Mouse (Mus musculus) forelimb bud, embryonic 11.5 days (tissue): Measurements from ENCODE around the gene Sgsm2.
A peak's percentile ranks its signal among the peaks of the same experiment; 100 is the strongest.

Source experiments
- DNase-seq: peaks from one replicate; pipeline ENCODE4 v3.0.0-alpha.2; 2012; ENCODE audit warnings: low read depth, low spot score

Gene Sgsm2

DNA sequence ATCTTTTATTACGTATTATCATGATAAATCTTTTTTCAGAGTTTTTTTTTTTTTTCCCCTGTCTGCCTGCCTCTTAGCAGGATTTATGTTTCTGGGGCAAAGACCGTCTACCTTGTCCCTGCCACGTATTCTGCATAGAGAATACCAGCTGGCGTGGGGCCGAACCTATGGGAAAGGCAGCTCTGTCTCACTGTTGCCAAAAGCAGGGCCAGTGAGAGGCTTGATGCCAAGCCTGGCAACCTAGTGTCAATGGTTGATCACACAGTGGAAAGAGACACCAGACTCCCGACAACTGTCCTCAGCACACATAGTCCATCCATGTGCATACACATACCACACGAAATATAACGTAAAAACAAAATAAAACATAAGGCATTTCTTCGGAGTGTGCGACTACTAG is 13.8 kb downstream of the Sgsm2 start:
- no peak for DNase-seq

DNA sequence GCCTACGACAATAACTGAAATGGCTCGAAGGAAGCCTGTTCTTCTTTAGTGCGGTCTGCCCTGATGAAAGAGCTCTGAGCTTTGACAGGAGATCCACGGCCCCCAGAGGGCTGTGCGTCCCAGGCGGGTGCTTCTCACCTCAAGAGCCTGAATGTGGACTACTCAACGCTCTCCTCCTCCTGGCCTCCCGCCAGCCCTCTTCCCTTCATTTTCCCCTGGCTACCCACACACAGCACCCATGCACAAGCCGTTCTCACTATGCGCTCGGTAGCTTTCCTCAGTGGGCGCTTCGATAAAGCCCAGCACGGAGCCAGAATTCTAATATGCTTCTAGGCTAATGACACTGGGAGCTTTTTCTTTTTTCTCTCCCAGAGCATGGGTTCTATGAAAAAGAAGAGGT is 14.9 kb downstream of the Sgsm2 start:
- no peak for DNase-seq

DNA sequence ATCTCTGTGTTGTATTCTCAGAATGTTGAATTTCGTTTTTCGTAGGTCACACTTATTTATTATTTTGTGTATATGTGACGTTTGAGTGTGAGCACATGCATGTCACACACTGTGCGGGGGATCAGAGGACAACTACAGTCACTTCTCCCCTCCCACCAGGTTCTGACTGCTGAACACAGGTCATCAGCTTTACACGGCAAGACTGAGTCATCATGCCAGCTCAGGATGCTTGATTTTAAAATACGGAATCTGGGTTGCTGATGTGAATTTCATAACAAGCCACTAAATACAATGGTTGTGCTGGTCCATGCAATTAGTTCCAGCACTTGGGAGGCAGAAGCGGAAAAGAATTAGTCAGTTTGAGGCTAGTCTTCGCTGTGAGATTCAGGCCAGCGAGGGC is 15.9 kb downstream of the Sgsm2 start:
- DNase-seq, result no peak

DNA sequence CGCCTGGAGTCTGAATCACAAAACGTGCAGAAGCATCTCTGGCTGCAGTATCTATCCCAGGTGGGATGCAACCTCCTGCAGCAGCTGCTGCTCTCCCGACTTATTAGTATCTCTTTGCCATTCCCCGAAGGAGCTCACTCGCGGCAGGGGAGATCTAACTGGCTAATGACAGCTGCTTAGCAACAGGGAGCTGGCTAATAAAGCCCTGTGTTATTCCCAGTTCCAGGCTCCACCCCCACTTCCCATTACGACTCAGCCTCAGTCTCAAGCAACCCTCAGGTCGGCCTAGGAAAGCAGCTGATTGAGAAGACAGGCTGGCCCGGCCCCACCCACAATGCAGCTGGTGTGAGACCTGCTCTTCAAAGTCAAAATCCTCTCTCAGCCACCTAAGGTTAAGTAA is 20.1 kb downstream of the Sgsm2 start:
- peak; percentile 64 for DNase-seq

DNA sequence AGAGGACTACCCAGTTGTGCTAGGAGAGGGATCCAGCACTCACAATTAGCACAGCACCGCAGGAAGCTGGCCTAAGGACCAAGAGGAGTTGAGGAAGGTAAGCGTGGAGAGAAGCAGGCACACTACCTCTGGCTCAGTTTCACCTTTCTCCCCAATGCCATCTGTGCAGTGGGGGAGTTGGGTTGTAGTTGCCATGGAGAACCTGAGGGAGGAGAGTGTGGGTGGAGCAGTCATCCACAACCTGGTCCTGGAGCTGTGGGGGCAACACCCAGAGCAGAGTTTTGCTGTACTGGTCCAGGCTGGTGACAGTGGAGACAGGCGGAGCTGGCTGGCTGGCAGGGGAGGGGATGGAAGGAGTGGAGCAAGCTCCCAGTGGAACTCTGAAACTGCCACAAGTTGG is 22.2 kb downstream of the Sgsm2 start:
- no peak for DNase-seq

DNA sequence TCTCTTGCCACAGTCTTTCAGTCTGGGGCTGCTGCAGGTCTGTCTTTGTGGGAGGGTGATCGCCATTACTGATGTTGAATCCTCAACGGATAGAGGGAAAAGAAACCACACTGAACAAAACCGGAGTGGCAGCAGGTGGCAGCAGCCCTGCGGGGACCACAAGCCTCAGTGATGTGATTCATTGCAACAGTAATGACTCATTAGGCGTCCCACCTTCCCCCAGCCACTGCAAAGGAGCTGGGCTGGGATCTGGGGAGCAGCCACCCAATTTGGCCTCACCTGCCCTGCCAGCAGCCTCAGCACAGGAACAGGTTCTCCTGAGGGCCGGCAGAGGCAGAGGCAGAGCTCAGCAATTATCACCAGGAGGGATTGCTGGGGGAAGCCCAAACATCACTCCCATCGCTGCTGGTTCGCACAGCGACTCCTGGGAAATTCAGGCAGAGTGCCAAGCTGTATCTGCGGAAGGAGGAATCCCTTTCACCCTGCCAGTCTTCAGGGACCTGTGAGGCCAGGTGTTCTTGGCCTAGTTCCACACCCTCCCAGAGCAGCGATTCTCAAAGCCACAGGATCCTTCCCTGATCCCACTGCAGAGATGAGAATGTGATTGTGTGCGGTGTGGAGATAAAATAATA is 25.8 kb downstream of the Sgsm2 start:
- no peak for DNase-seq

DNA sequence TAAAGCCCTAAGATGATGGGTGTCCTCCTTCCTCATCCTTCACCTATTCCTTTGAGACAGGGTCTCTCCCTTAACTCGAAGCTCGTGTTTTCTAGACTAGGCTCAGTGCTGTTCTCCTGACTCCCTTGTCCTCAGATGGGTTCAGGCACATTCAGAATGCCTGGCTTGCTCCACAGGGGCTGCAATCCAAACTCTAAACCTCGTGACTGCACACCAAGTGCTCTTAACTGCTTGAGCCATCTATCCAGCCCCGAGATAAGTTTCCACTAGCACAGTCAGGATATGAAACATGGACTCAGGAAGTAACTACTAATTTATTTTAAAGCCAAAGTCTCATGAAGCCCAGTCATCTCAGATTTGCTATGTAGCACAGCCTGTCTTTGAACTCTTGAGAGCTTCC is 26.3 kb downstream of the Sgsm2 start:
- no peak for DNase-seq

DNA sequence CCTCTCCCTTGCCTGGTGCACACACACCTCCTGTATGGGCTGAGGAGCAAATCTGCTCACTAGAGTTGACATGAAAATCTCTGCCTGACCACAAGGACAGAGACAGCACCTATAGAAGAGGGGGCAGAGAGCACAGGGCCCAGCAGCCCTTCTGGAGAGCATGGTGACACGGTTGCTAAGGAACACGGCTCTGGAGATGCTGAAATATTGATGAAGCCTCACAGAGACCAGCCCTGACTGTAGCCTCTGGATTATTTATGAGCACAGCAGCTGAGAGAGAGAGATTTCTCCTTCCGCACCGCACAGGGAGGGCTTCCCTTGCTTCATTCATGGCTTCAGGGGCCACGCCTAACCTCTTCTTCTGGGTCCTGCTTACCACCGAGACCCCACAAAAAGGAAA is 27.3 kb downstream of the Sgsm2 start:
- no peak for DNase-seq

DNA sequence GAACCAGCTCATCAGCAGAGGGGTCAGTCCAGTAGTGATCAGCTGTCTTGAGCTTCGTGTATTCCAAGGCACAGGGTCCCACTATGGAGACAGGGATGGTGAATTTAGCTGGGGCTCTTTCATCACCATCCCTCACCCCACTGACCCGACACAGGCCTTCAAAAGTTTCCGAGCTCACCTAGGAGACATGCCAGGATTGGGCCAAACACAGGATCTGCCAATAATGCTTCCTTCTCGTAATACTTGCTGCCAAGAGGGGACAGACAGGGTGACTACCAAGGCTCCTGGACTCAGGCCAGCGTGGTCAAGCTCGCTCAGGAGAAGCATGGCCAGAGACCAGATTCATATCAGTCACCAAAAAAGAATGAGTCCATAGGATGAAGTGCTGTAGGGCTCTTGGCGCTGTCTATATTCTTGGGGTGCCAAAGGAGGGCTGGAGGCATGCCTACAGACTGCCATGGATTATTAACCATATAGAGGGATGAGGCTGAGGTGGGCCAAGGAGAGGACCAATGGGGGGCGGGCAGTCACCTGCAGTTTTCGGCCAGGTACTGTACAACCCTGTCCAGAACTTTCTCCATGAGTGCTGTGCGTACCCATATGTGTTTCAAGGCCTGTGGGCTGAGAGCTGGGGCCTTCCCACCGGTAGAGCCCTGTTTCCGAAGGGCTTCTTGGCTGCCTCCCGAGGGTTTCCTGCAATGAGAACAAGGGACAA is 28.7 kb downstream of the Sgsm2 start:
- no peak for DNase-seq

DNA sequence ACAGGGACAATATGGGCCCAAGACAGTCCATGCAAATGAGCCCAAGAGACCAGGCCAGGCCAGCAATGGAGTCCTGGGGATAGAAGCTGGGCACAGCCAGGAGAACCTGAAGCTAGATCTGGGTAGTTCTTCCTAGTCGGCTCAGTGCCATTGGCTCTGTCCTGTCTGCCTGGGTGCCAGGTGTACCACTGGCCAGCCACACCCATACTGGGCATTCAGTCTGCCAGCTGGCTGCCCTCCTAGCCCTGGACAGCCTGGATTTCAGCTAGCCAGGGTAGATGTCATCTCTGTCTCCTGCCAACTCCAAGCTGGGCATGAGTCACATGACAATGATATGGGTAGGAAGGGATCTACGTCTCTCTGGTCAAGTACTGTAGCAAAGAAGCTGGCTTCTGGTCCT is 29.7 kb downstream of the Sgsm2 start:
- DNase-seq, result no peak

DNA sequence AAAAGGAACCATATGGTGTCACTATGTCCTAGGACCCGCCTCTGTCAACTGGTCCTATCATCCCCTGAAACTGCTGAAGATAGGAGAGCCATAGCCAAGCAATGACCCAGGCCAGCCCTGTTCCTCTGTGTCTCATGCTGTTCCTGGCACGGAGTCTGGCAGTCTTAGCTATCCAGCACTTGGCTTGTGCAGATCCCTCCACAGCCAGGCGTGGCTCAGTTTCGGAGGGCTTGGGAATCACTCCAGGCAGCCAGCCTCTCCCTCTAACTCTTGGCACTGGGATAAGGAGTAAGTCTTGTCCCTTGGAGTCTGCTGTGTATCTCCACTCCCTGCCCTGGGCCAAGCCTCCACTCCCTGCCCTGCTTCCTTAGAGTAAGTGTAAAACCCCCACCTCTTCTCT is 30.2 kb downstream of the Sgsm2 start:
- no peak for DNase-seq

DNA sequence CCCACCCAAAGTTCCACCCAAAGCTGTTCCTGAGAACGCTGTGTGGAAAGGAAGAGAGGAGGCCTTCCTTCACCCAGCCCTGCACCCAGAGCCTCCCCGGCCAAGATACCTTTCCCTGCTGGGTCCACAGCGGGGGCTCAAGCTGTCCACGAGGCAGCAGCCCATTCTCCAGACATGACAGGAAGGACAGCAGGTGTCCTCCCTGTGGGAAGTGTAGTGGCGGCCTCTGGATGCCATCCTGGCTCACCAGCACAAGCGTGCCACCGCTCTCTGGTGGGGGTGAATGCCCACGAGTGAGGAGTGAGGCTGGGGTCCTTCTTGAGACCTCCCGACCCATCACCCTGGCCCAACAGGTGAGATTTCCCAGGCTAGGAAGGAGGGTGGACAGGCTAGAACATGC is 31.6 kb downstream of the Sgsm2 start:
- no peak for DNase-seq

DNA sequence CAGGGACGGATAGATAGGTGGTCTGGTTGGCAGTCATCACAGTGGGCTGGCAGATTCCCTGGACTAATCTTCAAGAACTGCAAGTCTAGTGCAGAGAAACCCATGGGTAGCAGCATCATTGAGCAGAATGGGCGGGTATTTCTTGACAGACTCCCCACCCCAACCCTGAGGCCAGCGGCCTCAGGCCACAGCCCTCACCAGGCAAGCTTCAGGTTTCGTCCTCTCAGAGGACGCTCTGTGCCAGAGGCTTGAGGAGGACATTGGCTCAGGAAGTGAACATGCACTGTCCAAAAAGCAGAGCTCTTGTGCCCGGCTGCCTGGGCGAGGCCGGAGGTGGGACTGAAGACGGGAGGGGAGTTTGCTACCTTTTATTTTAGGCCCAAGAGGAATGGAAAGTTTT is 32.4 kb downstream of the Sgsm2 start:
- no peak for DNase-seq

DNA sequence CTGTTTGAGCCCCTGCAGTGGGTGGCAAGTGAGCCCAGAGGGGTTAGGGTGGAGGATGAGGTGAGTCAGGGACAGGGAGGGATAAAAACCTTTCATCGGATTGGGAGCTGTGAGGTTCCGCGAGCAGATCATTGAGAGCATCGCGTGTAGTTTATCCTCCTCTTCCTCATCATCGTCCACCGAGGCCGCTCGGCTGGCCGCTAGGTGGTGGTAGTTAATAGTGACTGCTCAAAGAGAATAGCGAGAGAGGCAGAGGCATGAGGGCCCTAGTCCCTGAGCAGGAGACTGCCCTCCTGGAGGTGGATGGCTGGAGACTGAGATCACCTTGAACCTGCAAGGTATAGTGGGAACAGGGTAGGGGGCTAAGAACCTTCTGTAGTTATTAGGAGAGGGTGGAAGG is 33.4 kb downstream of the Sgsm2 start:
- DNase-seq, result no peak

DNA sequence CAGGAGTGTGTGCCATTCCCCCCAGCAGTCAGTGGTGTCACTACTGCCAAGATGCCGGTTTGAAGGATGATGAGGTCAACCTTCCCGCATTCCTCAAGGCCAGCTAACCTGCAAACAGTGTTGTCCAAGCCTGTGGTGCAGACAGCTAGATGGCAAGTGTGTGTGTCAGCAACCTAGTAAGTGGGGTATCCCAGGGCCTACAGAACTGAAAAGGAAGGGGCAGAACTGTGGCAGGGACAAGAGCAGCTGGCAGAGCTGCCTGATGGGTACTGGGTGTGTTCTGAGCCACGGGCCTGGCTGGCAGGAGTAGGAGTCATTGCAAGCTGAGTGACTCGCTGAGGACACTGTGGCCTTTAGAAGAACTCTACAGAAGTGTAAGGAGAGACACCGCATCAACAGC is 34.7 kb downstream of the Sgsm2 start:
- no peak for DNase-seq

DNA sequence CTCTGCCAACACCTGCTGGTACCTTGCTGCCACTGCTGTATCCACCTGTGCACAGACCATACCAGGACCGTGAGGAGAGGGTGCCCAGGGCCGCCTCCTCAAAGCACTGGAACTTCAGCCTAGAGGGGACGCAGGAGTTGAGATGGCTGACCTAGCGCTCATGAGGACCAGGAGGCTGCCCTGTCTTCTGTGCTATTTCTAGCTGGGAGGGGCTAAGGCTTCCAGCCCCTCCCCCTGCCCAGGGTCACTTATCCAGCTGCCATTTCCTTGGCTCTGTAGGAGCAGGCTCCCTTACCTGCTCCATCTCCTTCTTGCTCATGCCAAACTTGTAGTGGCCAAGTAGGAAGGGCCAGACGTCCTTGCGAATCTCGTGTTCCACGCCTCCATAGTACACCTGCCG is 39.1 kb downstream of the Sgsm2 start:
- no peak for DNase-seq

DNA sequence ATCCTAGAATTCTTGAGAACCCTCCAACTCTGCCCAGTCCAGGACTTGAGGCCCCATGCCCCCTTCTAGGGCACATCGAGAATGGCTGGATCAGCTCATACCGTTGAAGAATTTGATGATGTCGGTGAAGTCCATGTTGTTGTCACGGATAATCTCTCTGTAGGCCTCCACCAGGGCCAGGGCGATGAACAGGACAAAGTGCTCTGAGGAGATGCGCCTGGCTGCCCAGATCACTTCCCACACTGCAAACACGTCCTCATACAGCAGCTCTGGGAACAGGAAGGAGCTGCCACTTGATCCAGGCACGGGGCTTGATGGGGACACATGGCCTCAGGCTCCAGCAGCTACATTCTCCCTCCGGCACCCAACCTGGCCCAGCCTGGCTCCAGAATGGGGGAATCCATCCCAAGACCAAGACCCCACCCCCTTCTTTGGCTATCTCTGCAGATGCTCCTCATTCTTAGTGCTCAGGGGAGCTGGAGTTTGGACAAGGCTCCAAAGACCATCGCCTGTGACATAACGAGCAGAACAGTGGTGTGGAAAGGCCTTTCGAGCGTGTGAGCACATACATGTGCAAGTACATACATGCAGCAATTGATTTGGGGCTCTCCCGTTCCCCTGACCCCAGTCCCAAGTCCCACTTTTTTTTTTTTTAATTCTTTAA is 45.7 kb downstream of the Sgsm2 start:
- no peak for DNase-seq

DNA sequence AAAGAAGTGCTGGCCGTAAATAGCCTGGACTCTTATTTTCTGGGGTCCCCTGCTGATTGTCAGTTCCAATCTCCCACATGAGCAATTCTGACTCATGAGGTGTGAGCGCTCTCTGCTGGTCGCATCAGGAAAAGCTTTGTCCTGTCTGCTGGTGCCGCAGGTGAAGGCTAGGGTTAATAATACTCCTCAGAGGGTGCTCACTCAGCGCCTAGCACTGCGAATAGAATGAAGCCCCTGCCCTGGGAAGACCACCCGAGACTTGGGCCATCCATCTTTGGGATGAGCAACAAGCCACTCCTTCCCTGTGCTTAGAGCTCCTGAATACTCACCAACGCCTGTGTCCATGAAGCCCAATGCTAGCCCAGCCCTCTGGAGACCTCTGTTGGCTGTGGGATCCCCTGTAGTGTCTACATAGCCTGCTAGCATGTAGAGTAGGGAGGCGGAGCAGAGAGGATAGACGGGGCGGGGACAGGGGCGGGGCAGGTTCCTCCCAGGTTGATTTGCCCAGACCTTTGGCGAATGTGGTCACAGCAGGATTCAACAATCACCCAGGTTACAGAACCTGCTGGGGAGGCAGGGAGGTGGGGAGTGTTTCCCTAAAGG is 48.8 kb downstream of the Sgsm2 start:
- DNase-seq, result peak; percentile 71

DNA sequence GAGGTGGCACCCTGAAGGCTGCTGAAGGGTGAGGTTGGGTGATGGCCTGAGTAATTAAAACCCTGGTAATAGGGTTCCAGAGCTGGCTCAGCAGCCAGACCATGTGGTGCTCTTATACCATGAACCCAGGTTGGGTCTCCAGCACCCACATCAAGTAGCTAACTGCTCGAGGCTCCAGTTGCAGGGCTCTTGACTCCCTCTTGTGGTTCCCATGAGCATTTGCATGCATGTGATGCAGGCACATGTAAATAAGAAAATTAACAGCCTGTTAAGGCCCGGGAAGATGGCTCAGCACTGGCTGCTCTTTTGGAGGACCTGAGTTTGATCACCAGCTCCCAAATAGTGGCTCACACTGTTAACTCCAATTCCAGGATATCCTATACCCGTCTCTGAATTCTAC is 51.1 kb downstream of the Sgsm2 start:
- no peak for DNase-seq

DNA sequence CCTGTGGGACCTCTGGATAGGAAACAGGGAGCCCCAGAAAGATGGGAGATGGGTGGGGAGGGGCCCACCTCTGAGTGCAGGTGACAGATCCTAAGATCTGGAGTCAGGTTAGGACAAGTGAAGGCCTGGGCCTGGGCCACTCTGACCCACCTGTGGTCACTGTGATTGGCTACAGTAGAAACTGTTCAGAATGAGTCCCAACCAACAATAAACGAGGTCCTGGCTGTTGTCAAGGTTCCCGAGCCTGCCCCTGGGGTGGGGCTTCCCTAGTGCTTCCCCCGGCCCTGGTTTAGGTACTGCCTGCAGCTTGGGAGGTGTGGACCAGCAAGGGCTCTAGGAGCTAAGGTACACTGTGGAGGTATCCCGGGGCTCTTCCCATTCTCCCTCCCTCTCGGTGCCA is 53.1 kb downstream of the Sgsm2 start:
- DNase-seq, result no peak

DNA sequence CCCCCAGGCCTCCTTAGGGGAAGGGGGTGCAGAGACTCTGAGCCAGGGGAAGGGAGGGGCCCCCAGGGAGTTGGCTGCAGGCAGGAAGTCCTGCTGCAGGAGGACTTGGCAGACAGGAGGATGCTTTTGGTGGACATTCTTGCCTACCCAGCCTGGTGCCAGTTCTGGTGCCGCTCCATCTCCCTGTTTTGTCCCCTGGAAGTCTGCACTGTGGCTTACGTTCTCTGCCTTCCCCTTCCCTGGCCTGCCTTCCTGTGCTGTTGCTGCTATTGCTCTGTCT is 53.5 kb downstream of the Sgsm2 start:
- DNase-seq, result no peak

DNA sequence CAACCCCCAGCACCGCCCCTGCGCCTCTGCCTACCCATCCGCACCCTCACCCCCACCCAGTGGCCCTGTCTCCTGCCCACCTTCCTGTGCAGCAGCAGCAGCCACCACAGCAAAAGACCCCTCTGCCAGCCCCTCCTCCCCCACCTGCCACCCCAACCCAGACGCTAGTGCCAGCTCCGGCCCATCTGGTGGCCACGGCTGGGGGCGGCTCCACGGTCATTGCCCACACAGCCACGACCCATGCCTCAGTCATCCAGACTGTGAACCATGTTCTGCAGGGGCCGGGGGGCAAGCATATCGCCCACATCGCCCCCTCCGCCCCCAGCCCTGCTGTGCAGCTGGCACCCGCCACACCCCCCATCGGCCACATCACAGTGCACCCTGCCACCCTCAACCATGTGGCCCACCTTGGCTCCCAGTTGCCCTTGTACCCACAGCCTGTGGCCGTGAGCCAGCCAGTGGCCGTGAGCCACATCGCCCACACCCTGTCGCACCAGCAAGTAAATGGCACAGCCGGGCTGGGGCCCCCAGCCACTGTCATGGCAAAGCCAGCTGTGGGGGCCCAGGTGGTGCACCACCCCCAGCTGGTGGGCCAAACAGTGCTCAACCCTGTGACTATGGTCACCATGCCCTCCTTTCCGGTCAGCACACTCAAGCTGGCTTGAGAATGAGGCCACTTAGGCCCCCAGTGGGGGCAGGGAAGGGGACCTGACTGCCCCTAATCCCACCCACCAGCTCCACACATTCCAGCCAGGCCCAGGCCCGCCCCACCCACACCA is 54.0 kb downstream of the Sgsm2 start:
- no peak for DNase-seq
